Mouse (Mus musculus) embryonic fibroblast, embryonic 13.5 days (primary cell): ENCODE measurements around the gene Hdgf.

Experiments used
- CTCF ChIP-seq: IDR thresholded peaks from 2 replicates; pipeline ENCODE4 v1.5.1; 2011; ENCODE audit warnings: mild to moderate bottlenecking, control low read depth, low read length, moderate library complexity, borderline replicate concordance; ENCODE audit not compliant: insufficient read depth
- POLR2A ChIP-seq: IDR thresholded peaks from 2 replicates; pipeline ENCODE4 v1.6.1; 2011; ENCODE audit warnings: low read depth, mild to moderate bottlenecking, control low read depth, low read length, moderate library complexity

- peak; percentile 81 for TF ChIP-seq CTCF
- TF ChIP-seq POLR2A, result peak; percentile 70
Measured at GRCm38 (mm10) chr3:87960586-87961191, 54.6 kb downstream of the Hdgf start.
